Mouse (Mus musculus) fat pad, adult 2 months (tissue): ENCODE data around the gene Milr1.
"Not testable (repeated sequence)": the region's sequence is repeated elsewhere in the genome, so short reads cannot be mapped to it uniquely, and the experiment has no call there.

ENCODE experiments used
- DNase-seq: peaks from one replicate; pipeline ENCODE4 v3.0.0-alpha.2; 2011; ENCODE audit warnings: low read depth, low spot score; ENCODE audit errors: extremely low read depth

The Milr1 gene

GRCm38 (mm10) chr11:106751039-106752018, at the start of gene Milr1:
Gene Milr1 (plus strand): TSS chr11:106751226.
- no peak for DNase-seq

DNA sequence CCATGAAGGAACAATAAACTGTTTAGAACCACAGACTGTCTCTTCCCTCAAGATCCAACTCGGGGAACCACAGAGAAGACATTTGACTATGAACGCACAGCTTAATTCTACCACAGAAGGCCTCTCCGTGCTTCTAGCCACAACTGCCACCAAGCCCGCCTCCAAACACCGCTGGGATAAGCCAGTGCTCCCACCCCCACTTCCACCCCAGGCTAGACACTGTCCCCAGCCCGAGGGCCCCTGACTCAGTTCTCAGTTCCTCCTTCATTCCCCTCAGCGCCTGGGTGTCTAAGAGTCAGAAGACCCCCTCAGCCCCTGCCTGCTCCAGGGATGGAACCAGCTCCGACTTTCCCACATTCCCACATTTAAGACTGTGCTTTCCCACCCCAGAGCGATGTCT, 49.4 kb upstream of the Milr1 start:
- DNase-seq = no peak

- DNase-seq = no peak
Measured at GRCm38 (mm10) chr11:106702584-106702983, 48.4 kb upstream of the Milr1 start.

GRCm38 (mm10) chr11:106703931-106704330, 47.1 kb upstream of the Milr1 start:
- DNase-seq = no peak

DNA sequence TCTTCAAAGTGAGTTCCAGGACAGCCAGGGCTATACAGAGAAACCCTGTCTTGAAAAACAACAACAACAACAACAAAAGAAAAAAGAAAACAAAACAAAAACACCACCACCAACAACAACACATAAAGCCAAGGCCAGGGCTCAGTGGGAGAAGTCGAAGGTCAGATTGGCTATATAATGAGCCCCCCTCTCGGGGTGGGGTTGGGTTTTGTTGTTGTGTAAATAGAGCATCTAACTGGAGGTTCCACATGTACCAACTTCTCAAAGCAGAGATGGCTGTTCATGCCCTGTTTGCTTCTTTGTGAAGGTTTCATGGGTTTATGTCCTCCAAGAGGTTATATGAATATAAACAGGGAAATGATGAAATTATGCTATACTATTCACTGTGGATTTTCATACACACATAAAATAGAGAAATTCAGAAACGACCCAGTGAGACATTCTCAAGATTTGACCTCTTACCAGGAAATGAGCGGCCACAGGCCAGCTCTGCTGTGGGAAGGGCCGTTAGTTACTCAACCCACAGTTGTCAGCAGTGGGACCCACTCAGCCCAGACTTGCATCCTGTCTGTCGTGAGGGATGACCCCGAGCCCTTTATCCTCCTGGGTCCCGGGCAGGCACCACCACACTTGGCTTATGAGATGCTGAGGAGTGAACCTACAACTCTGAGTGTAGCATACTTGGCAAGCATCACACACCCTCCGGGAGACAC, 46.5 kb upstream of the Milr1 start:
- no peak for DNase-seq

- DNase-seq = no peak
Measured at GRCm38 (mm10) chr11:106706212-106706611, 44.8 kb upstream of the Milr1 start.

- DNase-seq = no peak
Measured at GRCm38 (mm10) chr11:106707085-106707484, 43.9 kb upstream of the Milr1 start.

- DNase-seq = no peak
Measured at GRCm38 (mm10) chr11:106707866-106708265, 43.2 kb upstream of the Milr1 start.

- DNase-seq = no peak
Measured at GRCm38 (mm10) chr11:106709227-106709985, 41.6 kb upstream of the Milr1 start.

DNA sequence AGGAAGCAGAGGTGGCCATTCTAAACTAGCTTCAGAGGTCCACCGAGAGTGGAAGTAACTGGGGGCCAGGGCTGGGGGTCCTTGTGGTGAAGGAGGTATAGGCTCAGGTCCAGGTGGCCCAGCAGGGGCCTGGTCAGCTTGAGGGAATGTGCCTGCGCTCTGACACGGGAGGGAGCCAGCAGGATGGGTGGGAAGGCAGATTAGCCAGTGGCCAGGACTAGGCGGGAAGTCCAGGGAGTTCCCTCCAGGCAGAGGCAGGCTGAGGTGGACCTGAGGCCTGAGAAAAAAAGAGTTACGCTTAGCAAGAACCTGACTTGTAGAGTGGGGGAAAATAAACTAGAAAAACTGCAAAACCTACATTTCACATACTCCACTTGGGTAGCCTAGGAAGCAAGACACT, 40.2 kb upstream of the Milr1 start:
- DNase-seq = no peak

- no peak for DNase-seq
Measured at GRCm38 (mm10) chr11:106715066-106715465, 36.0 kb upstream of the Milr1 start.

DNA sequence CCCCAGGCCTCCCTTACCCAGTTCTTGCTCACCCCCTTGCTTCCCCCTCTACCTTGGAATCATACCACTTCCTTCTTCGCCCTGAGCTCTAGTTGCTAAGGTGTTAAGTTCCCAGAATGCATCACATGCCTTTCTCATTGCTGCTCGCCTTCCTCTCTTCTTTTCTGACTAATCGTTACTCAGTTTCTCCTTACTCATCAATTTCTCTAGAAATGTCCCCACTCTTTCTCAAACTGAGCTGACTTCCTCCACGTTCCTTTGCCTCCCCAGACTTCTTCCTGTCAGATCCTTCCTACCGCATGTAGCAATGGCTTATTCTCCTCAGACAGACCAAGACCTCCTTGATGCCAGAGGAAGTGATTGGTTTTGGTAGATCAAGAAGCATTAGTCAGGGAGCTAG, 34.5 kb upstream of the Milr1 start:
- no peak for DNase-seq

- DNase-seq = no peak
Measured at GRCm38 (mm10) chr11:106720379-106720778, 30.6 kb upstream of the Milr1 start.

DNA sequence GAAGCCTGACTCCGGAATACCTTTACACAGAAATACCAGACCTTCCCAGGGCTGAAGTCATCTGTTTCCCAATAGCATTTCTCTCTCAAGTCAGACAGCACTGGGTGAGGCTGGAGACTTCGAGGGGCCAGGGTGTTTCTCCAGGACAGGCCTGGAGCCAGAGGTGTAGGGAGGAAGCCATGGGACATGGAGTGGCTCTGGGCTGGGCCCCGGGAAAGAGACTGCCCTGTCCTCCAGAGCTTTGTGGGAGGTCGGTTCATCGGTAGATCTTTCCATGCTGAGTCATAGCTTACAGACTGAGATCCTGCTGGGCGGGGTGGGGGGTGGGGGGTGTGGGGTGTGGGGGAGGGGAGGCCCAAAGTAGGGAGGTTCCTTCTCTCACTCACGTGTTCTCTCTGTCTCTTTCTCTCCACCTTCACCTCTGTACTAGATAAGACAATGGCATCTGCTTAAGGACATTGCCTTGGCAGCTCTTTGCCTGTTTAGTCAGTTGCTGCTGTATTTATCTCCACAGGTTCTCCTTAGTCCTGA, 28.1 kb upstream of the Milr1 start:
- DNase-seq = no peak

GRCm38 (mm10) chr11:106723611-106724125, 27.4 kb upstream of the Milr1 start:
- no peak for DNase-seq

- DNase-seq = no peak
Measured at GRCm38 (mm10) chr11:106724176-106724915, 26.7 kb upstream of the Milr1 start.

GRCm38 (mm10) chr11:106724916-106725235, 26.1 kb upstream of the Milr1 start:
- DNase-seq = not testable (repeated sequence)

GRCm38 (mm10) chr11:106727967-106728366, 23.1 kb upstream of the Milr1 start:
- DNase-seq = no peak

DNA sequence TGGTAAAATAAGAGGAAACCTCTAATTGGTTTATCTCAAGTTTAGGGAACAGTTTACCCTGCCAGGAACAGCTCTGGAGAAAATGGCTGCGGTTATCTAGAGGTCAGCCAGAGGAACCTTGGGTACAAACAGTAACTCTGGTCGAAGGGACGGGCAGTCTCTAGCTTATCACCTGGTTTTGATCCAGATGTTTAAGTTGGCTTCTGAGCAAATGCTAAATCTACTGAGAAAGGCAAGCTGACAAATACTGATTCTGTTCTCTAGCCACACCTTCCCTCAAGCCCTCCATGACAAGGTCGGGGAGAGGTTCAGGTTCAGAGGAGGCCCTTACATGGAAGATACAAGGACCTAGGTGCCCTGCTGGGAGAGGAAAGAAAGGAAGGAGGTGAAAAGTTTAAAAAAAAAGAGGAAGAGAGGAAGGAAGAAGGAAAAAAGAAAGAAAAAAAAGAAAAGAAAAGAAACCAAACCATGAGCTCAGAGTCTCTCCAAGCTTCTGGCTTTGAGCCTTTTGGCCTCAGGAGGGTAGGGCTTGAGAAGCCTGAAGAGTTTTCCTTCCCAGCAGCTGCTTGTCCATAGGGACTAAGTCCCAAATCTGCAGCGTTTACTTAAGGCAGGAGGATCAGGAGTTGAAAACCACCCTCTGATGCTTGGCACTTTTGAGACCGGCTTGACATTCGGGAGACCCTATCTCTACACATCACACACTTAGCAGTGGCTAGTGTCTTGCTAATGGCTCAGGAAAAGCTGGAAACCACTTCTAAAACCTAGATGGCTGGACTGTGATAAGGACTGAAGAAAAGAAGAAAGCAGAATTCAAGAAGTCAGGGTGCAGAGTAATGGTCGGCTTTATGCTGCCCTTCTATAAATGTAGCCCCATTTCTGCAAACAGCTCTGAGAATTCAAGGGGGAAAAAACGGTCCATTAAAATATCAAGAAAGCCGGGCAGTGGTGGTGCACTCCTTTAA, 22.3 kb upstream of the Milr1 start:
- DNase-seq = no peak
